Mouse (Mus musculus): Measurements from ENCODE around the gene Baz2b. TPM values are rescaled to one million over a fixed set of nuclear protein-coding genes. Genes with fewer than 3 reads are reported as not detected.

The Baz2b gene
- 8.6 and 9.3 TPM in 2 replicates for polyA plus RNA-seq (2012; rRNA removed)

GRCm38 (mm10) chr2:60209703-60210651 lies at the start of gene Baz2b, which contains the start of gene March7:
Gene Baz2b, minus strand, starts transcription at chr2:60209839.
Gene March7, plus strand, starts transcription at chr2:60209887.

GRCm38 (mm10) chr2:59881831-59882741 lies 327.6 kb downstream of the Baz2b start, which contains the start of gene Wdsub1:
Gene Wdsub1, minus strand, starts transcription at chr2:59882591.

Other genes starting within 250 kb of the Baz2b start
- gene March7, start within 50 bp of the Baz2b start, polyA plus RNA-seq (2012; rRNA removed): 6.4 and 7.2 TPM in 2 replicates
- gene Cd302, start 74.6 kb upstream of the Baz2b start, polyA plus RNA-seq (2012; rRNA removed): 4.4 and 5.9 TPM in 2 replicates
- 2.5 and 2.8 TPM in 2 replicates for gene Ly75, start 173.5 kb upstream of the Baz2b start, polyA plus RNA-seq (2012; rRNA removed)